Mouse (Mus musculus): ENCODE results near the gene Gmppb. TPM values are rescaled to one million over a fixed set of nuclear protein-coding genes. Genes with fewer than 3 reads are reported as not detected.

Gene Gmppb
- total RNA-seq, 2 experiments from 2014 or later: 7.8 to 10.7 TPM

Other genes with a start within 250 kb of the Gmppb start
- gene Rbm6, start 176.0 kb upstream of the Gmppb start, total RNA-seq (2014; fragmentation: Nextera tagmentation): 123 and 150 TPM in 2 replicates
- 164 and 174 TPM in 2 replicates for gene Rbm6, start 176.0 kb upstream of the Gmppb start, total RNA-seq (2017)
- 3.7 and 7.2 TPM in 2 replicates for gene Mon1a, start 161.1 kb upstream of the Gmppb start, total RNA-seq (2014; fragmentation: Nextera tagmentation)
- 6.1 and 12.6 TPM in 2 replicates for gene Mon1a, start 161.1 kb upstream of the Gmppb start, total RNA-seq (2017)
- not detected in 2 replicates for gene Mst1r, start 142.4 kb upstream of the Gmppb start, total RNA-seq (2014; fragmentation: Nextera tagmentation)
- gene Mst1r, start 142.4 kb upstream of the Gmppb start, total RNA-seq (2017): not detected in 2 replicates
- gene Actl11, start 120.8 kb upstream of the Gmppb start, total RNA-seq (2014; fragmentation: Nextera tagmentation): not detected in 2 replicates
- not detected in 2 replicates for gene Actl11, start 120.8 kb upstream of the Gmppb start, total RNA-seq (2017)
- gene Camkv, start 113.6 kb upstream of the Gmppb start, total RNA-seq (2014; fragmentation: Nextera tagmentation): 0.22 TPM in 1 of 2 replicates, not detected in the other
- not detected in 2 replicates for gene Camkv, start 113.6 kb upstream of the Gmppb start, total RNA-seq (2017)
- gene Traip, start 99.1 kb upstream of the Gmppb start, total RNA-seq (2014; fragmentation: Nextera tagmentation): 22.4 and 31.0 TPM in 2 replicates
- 17.2 and 18.4 TPM in 2 replicates for gene Traip, start 99.1 kb upstream of the Gmppb start, total RNA-seq (2017)
- 111 and 114 TPM in 2 replicates for gene Uba7, start 73.7 kb upstream of the Gmppb start, total RNA-seq (2014; fragmentation: Nextera tagmentation)
- gene Uba7, start 73.7 kb upstream of the Gmppb start, total RNA-seq (2017): 17.7 and 30.3 TPM in 2 replicates
- gene Gm20661, start 66.2 kb upstream of the Gmppb start, total RNA-seq (2014; fragmentation: Nextera tagmentation): not detected in 2 replicates
- gene Gm20661, start 66.2 kb upstream of the Gmppb start, total RNA-seq (2017): 0.42 TPM in 1 of 2 replicates, not detected in the other
- gene Inka1, start 63.4 kb upstream of the Gmppb start, total RNA-seq (2014; fragmentation: Nextera tagmentation): 23.1 and 29.7 TPM in 2 replicates
- gene Inka1, start 63.4 kb upstream of the Gmppb start, total RNA-seq (2017): 28.6 and 47.3 TPM in 2 replicates
- 0.37 TPM in 1 of 2 replicates, not detected in the other for gene Cdhr4, start 56.7 kb upstream of the Gmppb start, total RNA-seq (2014; fragmentation: Nextera tagmentation)
- gene Cdhr4, start 56.7 kb upstream of the Gmppb start, total RNA-seq (2017): 0.88 TPM in 1 of 2 replicates, not detected in the other
- gene Gm20662, start 52.9 kb upstream of the Gmppb start, total RNA-seq (2014; fragmentation: Nextera tagmentation): not detected in 2 replicates
- not detected in 2 replicates for gene Gm20662, start 52.9 kb upstream of the Gmppb start, total RNA-seq (2017)
- gene Ip6k1, start 46.7 kb upstream of the Gmppb start, total RNA-seq (2014; fragmentation: Nextera tagmentation): 30.6 and 36.6 TPM in 2 replicates
- gene Ip6k1, start 46.7 kb upstream of the Gmppb start, total RNA-seq (2017): 31.9 and 36.9 TPM in 2 replicates
- 0.92 TPM in 1 of 2 replicates, not detected in the other for gene Amigo3, start 3.9 kb downstream of the Gmppb start, total RNA-seq (2014; fragmentation: Nextera tagmentation)
- gene Amigo3, start 3.9 kb downstream of the Gmppb start, total RNA-seq (2017): 1.1 and 3.1 TPM in 2 replicates
- not detected in 2 replicates for gene Mst1, start 31.2 kb downstream of the Gmppb start, total RNA-seq (2014; fragmentation: Nextera tagmentation)
- gene Mst1, start 31.2 kb downstream of the Gmppb start, total RNA-seq (2017): 0.30 TPM in 1 of 2 replicates, not detected in the other
- 140 and 141 TPM in 2 replicates for gene Rnf123, start 34.1 kb downstream of the Gmppb start, total RNA-seq (2014; fragmentation: Nextera tagmentation)
- 41.2 and 65.5 TPM in 2 replicates for gene Rnf123, start 34.1 kb downstream of the Gmppb start, total RNA-seq (2017)
- 162 and 202 TPM in 2 replicates for gene Apeh, start 45.4 kb downstream of the Gmppb start, total RNA-seq (2014; fragmentation: Nextera tagmentation)
- gene Apeh, start 45.4 kb downstream of the Gmppb start, total RNA-seq (2017): 119 and 214 TPM in 2 replicates
- gene Bsn, start 141.1 kb downstream of the Gmppb start, total RNA-seq (2014; fragmentation: Nextera tagmentation): 5.5 and 7.4 TPM in 2 replicates
- 2.3 and 2.9 TPM in 2 replicates for gene Bsn, start 141.1 kb downstream of the Gmppb start, total RNA-seq (2017)
- gene Dag1, start 214.7 kb downstream of the Gmppb start, total RNA-seq (2014; fragmentation: Nextera tagmentation): 10.2 and 12.9 TPM in 2 replicates
- gene Dag1, start 214.7 kb downstream of the Gmppb start, total RNA-seq (2017): 4.6 and 5.1 TPM in 2 replicates
- gene Nicn1, start 241.2 kb downstream of the Gmppb start, total RNA-seq (2014; fragmentation: Nextera tagmentation): 3.1 and 5.0 TPM in 2 replicates
- 1.4 TPM in 1 of 2 replicates, not detected in the other for gene Nicn1, start 241.2 kb downstream of the Gmppb start, total RNA-seq (2017)
- 0.28 TPM in 1 of 2 replicates, not detected in the other for gene Amt, start 247.6 kb downstream of the Gmppb start, total RNA-seq (2014; fragmentation: Nextera tagmentation)
- gene Amt, start 247.6 kb downstream of the Gmppb start, total RNA-seq (2017): 0.23 TPM in 1 of 2 replicates, not detected in the other